Mouse (Mus musculus) embryonic fibroblast, embryonic 13.5 days (primary cell): Measurements from ENCODE around the gene Nrap.

ENCODE experiments used
- CTCF ChIP-seq: IDR thresholded peaks from 2 replicates; pipeline ENCODE4 v1.5.1; 2011; ENCODE audit warnings: mild to moderate bottlenecking, control low read depth, low read length, moderate library complexity, borderline replicate concordance; ENCODE audit not compliant: insufficient read depth
- POLR2A ChIP-seq: IDR thresholded peaks from 2 replicates; pipeline ENCODE4 v1.6.1; 2011; ENCODE audit warnings: low read depth, mild to moderate bottlenecking, control low read depth, low read length, moderate library complexity

- TF ChIP-seq CTCF (no peak), POLR2A (no peak)
Measured at GRCm38 (mm10) chr19:56366168-56366567, 23.7 kb downstream of the Nrap start.
